Mouse (Mus musculus): ENCODE results near the gene Hipk3.
A peak's percentile ranks its signal among the peaks of the same experiment; 100 is the strongest.

Hipk3 gene

GRCm38 (mm10) chr2:104471161-104471560 is 23.1 kb downstream of the Hipk3 start:
- DNase-seq (ENCODE audit: low read depth): no peak

GRCm38 (mm10) chr2:104470536-104470935 is 23.7 kb downstream of the Hipk3 start:
- no peak for DNase-seq (ENCODE audit: low read depth)

- no peak for DNase-seq (ENCODE audit: low read depth)
Observed at GRCm38 (mm10) chr2:104468419-104468818, 25.8 kb downstream of the Hipk3 start.

GRCm38 (mm10) chr2:104466908-104467616 is 27.2 kb downstream of the Hipk3 start:
- no peak for DNase-seq (ENCODE audit: low read depth)

- DNase-seq (ENCODE audit: low read depth): no peak
Observed at GRCm38 (mm10) chr2:104465639-104466430, 28.4 kb downstream of the Hipk3 start.

GRCm38 (mm10) chr2:104460021-104460420 is 34.2 kb downstream of the Hipk3 start:
- DNase-seq (ENCODE audit: low read depth): no peak

- DNase-seq (ENCODE audit: low read depth): no peak
Observed at GRCm38 (mm10) chr2:104458569-104459332, 35.5 kb downstream of the Hipk3 start.

GRCm38 (mm10) chr2:104457106-104457505 is 37.1 kb downstream of the Hipk3 start:
- DNase-seq (ENCODE audit: low read depth): no peak

- DNase-seq (ENCODE audit: low read depth): no peak
Observed at GRCm38 (mm10) chr2:104450685-104451084, 43.6 kb downstream of the Hipk3 start.

GRCm38 (mm10) chr2:104449191-104449590 is 45.1 kb downstream of the Hipk3 start:
- peak; percentile 8 for DNase-seq (ENCODE audit: low read depth)

- DNase-seq (ENCODE audit: low read depth): no peak
Observed at GRCm38 (mm10) chr2:104448201-104448600, 46.0 kb downstream of the Hipk3 start.

GRCm38 (mm10) chr2:104446016-104446415 is 48.2 kb downstream of the Hipk3 start:
- DNase-seq (ENCODE audit: low read depth): no peak

GRCm38 (mm10) chr2:104444776-104445175 is 49.5 kb downstream of the Hipk3 start:
- DNase-seq (ENCODE audit: low read depth): peak; percentile 83

- DNase-seq (ENCODE audit: low read depth): no peak
Observed at GRCm38 (mm10) chr2:104442341-104442740, 51.9 kb downstream of the Hipk3 start.

- peak; percentile 29 for DNase-seq (ENCODE audit: low read depth)
Observed at GRCm38 (mm10) chr2:104436226-104436625, 58.0 kb downstream of the Hipk3 start.

- DNase-seq (ENCODE audit: low read depth): no peak
Observed at GRCm38 (mm10) chr2:104431067-104431466, 63.2 kb downstream of the Hipk3 start.

GRCm38 (mm10) chr2:104430566-104430965 is 63.7 kb downstream of the Hipk3 start:
- no peak for DNase-seq (ENCODE audit: low read depth)

- DNase-seq (ENCODE audit: low read depth): no peak
Observed at GRCm38 (mm10) chr2:104426112-104426511, 68.1 kb downstream of the Hipk3 start.

GRCm38 (mm10) chr2:104422230-104422629 is 72.0 kb downstream of the Hipk3 start:
- peak; percentile 77 for DNase-seq (ENCODE audit: low read depth)

GRCm38 (mm10) chr2:104420805-104421204 is 73.4 kb downstream of the Hipk3 start:
- no peak for DNase-seq (ENCODE audit: low read depth)

- no peak for DNase-seq (ENCODE audit: low read depth)
Observed at GRCm38 (mm10) chr2:104419999-104420398, 74.2 kb downstream of the Hipk3 start.

- DNase-seq (ENCODE audit: low read depth): no peak
Observed at GRCm38 (mm10) chr2:104419411-104419810, 74.8 kb downstream of the Hipk3 start.

- no peak for DNase-seq (ENCODE audit: low read depth)
Observed at GRCm38 (mm10) chr2:104413011-104413410, 81.2 kb downstream of the Hipk3 start.

All from NIH3T3 (cell line).